Mouse (Mus musculus): ENCODE measurements around the gene Dusp11. TPM values are rescaled to one million over a fixed set of nuclear protein-coding genes. Genes with fewer than 3 reads are reported as not detected.
"Not testable (repeated sequence)": the region's sequence is repeated elsewhere in the genome, so short reads cannot be mapped to it uniquely, and the experiment has no call there.

Gene Dusp11
- 34.1 and 36.7 TPM in 2 replicates for polyA plus RNA-seq (2015; fragmentation: Nextera tagmentation; extraction: Ambion mirVana)

DNA sequence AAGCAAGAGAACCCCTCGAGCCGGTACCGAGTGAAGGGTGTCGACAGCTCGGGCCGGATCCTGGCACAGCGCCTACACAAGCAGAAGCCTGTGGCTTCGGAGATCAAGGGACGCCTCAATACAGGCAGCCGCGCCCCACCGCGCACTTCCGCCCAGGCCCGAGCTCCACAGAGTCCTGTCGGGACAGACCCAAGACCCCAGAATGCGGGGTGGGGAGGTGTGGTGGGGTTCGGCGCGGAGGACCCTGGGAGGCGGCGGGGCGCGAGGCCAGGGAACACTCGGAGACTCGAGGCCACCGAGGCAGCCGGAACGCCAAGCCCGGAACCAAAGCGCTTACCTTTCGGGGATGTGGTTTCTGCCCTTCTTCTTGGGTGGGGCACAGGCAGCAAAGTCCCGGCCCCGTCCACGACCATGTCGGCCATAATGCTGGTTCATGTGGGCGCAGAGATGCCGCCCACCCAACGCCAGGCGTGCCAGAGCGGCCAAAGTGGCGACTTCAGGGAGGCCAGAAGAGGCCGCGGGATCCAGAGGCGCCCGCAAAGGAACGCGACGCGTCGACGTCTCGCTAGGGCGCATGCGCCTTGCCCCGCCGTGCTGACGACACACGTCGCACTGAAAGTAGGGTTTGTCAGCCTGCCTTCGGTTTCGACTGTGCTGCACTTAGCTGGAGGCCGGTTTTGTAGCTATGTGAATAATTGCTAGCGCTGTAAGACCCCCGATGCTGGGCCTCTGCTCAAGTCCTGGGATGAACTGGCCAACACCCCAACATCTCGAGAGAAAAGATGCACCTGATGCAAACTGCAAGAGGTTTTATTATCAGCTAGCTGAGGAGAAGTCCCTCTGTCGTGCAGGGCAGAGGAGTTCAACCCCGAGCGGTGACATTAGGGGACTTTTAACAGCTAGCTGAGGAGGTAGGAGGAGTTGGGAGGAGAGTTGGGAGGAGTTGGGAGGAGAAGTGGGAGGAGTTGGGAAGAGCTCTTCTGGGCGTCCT lies at the start of gene Dusp11:
Dusp11 (minus strand) TSS at position 567 of the 991 bp plus-strand sequence.
- Histone ChIP-seq H3K4me3 (peak within 1 kb of the TSS; percentile 93), H3K27ac (replicated peaks) (peak within 1 kb of the TSS; percentile 100), H3K36me3 (peaks cover 25% of the 10 kb centered on the region), H3K9ac (peak within 1 kb of the TSS; percentile 95), H3K4me2 (peak within 1 kb of the TSS; percentile 89), H3K4me1 (peaks cover 34% of the 10 kb centered on the region), H3K9me3 (no peaks in the 10 kb centered on the region), H3K27me3 (replicated peaks) (no peaks in the 10 kb centered on the region)
- under 1% methylated on average over 67 of the region's 70 CpGs for WGBS
- peak; percentile 90 for ATAC-seq (ENCODE audit: extremely low read depth, insufficient number of reproducible peaks, low FRiP score, low TSS enrichment)

DNA sequence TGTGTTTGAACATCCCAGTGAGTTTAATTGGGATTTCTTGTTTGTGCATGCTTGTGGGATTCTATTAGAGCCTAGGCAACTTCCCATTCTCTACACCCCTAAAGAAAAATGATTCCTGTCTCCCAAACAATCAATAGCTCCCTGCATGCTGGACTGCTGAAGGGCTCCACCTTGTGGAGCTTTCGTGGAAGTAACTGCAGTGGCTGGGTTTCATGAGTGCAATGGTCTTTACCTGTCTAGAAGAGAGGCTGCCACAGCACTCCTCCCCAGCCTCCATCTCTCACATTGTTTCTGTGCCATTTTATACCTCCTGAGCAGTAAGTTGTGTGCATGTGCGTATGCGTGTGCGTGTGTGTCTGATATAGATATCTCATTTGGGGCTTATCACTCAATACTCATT lies 48.5 kb upstream of the Dusp11 start:
- Histone ChIP-seq H3K4me2 (no peak overlapping the region), H3K4me1 (0 out of 2 replicates have a peak, but pooled peaks cover 3% of the 10 kb centered on the region), H3K27me3 (replicated peaks) (peaks cover 5% of the 10 kb centered on the region), H3K4me3 (no peak overlapping the region), H3K36me3 (no peaks in the 10 kb centered on the region), H3K27ac (replicated peaks) (no peak overlapping the region), H3K9me3 (no peaks in the 10 kb centered on the region), H3K9ac (no peak overlapping the region)
- WGBS: 31% methylated on average over 4 of the region's 4 CpGs
- no peak for ATAC-seq (ENCODE audit: extremely low read depth, insufficient number of reproducible peaks, low FRiP score, low TSS enrichment)

DNA sequence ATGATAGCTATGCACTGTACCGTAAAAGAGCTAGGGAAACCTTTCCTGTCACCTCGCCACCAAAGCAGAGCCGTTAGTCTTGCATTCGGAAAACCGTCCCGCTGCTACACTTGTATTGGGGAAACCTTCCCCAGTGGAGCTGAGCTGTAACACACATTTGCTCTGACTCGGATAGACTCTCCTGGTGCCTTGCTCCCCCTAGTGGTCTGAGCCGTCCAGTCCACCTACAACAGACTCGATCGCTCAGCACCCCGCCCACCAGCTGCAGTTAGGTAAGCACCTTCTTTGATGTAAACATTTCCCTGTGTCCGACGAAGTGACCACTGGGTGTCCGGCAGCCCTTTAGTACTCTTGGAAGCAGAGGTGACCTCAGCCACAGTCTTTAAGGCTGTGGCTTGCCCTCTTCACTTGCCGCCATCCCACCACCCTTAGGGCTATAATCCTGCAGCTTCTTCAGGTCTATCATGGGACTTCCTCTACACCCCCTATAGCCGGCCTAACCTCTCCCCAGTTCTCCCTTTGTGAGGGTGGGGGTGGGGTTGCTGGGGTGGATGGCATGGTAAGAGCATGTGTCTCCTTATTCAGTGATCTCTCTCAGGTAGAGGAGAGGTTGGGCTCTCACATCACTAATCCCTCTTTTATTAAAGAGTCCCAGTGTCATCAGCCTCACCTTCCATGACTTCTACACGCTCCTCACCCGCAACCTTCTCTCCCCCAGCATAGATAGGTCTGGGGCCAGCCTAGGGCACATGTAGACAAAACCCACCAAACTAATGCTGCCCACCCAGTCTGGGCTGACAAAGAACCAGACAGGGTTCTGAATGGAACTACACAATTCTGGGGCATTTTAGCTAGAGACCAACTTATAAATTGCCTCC lies 43.0 kb upstream of the Dusp11 start:
- H3K9me3 ChIP-seq: 0 out of 2 replicates have a peak, but pooled peaks cover 4% of the 10 kb centered on the region
- H3K27ac ChIP-seq (replicated peaks): no peak overlapping the region
- ATAC-seq (ENCODE audit: extremely low read depth, insufficient number of reproducible peaks, low FRiP score, low TSS enrichment): peak; percentile 73; the same call in 1 of the 2 replicates
- peaks cover 10% of the 10 kb centered on the region for H3K27me3 ChIP-seq (replicated peaks)
- H3K4me3 ChIP-seq: peak overlapping the region; percentile 31
- H3K36me3 ChIP-seq: no peaks in the 10 kb centered on the region
- 0 out of 2 replicates have a peak, but pooled peaks cover 3% of the 10 kb centered on the region for H3K4me1 ChIP-seq
- H3K4me2 ChIP-seq: peak overlapping the region; percentile 66
- WGBS: 10% methylated on average over 18 of the region's 18 CpGs
- peak overlapping the region; percentile 67; the same call in 1 of the 2 replicates for H3K9ac ChIP-seq

DNA sequence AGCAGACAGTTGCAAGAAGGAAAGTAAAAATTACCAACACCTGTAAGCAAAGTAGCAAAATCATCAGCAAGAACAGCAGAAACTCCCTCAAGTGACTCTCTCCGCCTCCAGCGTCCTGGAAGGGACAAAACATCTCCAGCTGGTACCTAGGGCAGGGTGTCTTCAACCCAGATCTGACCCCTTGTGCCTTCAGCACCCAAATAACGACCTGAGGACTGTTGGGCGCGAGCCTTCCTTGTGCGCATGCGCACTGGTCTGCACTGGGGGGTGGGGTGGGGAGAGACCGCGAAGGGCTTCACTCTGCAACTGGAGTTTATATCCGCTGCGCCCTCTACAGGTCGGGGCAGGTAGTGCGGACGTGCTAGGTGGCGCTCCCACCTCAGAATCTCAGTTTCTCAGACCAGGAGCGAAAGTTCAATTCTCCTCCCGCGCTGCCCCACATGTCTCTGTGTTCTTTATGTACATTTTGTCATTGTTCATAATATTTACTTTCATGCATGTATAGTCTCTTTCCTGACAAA lies 42.0 kb upstream of the Dusp11 start:
- Histone ChIP-seq H3K27ac (replicated peaks) (no peak overlapping the region), H3K9me3 (0 out of 2 replicates have a peak, but pooled peaks cover 4% of the 10 kb centered on the region), H3K27me3 (replicated peaks) (peaks cover 10% of the 10 kb centered on the region), H3K9ac (no peak overlapping the region), H3K4me1 (0 out of 2 replicates have a peak, but pooled peaks cover 3% of the 10 kb centered on the region), H3K4me2 (no peak overlapping the region), H3K36me3 (no peaks in the 10 kb centered on the region), H3K4me3 (no peak overlapping the region)
- ATAC-seq (ENCODE audit: extremely low read depth, insufficient number of reproducible peaks, low FRiP score, low TSS enrichment): no peak
- WGBS: 70% methylated on average over 18 of the region's 18 CpGs

DNA sequence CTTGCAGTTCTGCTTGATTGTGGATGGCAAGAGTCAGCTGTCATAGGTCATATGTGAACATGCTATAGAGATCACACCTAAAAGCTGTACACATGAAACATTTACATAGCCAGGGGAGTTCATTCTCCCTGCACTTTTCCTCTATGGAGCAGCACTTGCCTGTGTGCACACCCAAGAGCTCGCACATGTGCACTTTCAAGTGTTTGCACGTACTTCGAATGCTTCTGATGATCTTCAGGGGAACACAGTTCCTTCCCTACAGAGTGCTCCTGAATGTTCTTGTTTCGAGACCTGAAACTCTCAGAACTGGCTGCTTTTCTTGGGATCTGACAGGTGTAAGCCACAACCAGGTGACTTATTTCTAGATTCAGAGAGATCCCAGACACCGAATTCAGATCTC lies 29.3 kb upstream of the Dusp11 start:
- not testable (repeated sequence) for H3K4me1 ChIP-seq; ATAC-seq (ENCODE audit: extremely low read depth, insufficient number of reproducible peaks, low FRiP score, low TSS enrichment); H3K9ac ChIP-seq; H3K36me3 ChIP-seq; H3K27me3 ChIP-seq (replicated peaks); H3K4me3 ChIP-seq; H3K9me3 ChIP-seq; H3K4me2 ChIP-seq; H3K27ac ChIP-seq (replicated peaks)
- WGBS: 79% methylated on average over 5 of the region's 5 CpGs

DNA sequence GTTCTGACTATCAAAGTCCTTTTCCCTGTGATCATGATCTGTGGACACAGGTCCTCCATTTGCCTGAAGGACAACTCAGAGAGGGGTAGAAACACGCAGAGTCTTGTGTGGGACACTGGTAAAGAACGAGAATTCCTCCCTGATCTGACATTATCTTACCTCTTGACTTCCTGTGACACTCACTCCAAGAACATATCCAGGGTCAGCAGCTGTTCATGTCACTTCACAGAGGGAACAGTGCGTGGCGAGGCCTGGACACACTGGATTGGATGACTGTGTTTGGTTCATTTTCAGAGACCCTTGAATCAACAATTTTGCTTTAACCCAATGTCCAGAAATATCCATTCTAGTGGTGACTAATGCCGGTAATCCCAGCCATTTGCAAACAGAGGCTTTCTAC lies 28.1 kb upstream of the Dusp11 start:
- H3K4me3 ChIP-seq; H3K4me1 ChIP-seq; ATAC-seq (ENCODE audit: extremely low read depth, insufficient number of reproducible peaks, low FRiP score, low TSS enrichment); H3K27me3 ChIP-seq (replicated peaks); H3K9me3 ChIP-seq; H3K36me3 ChIP-seq; H3K27ac ChIP-seq (replicated peaks); H3K4me2 ChIP-seq; H3K9ac ChIP-seq: not testable (repeated sequence)
- WGBS: 66% methylated on average over 5 of the region's 5 CpGs

DNA sequence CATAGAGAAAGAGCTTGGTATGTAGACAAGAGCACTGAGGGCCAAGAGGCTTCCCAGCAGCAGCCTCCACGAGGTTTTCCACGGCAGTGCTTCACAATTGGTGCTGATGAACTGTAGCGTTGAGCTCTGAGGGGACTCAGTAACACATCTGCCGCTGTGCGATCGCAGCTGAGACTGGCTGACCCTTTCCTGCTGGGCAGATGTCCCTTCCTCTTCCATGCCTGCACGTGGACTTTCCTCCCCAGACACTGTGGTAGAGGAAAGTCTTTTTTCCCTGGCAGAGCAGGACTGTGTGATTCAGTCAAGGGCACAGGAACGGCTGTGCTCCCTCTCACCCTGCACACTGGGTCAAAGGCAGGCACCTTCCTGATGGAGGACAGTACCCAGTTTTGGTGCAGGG lies 22.9 kb upstream of the Dusp11 start:
- Histone ChIP-seq H3K27ac (replicated peaks) (no peak overlapping the region), H3K4me2 (no peak overlapping the region), H3K4me1 (no peaks in the 10 kb centered on the region), H3K4me3 (no peak overlapping the region), H3K9me3 (no peaks in the 10 kb centered on the region), H3K36me3 (no peaks in the 10 kb centered on the region), H3K27me3 (replicated peaks) (no peaks in the 10 kb centered on the region), H3K9ac (no peak overlapping the region)
- no peak for ATAC-seq (ENCODE audit: extremely low read depth, insufficient number of reproducible peaks, low FRiP score, low TSS enrichment)
- 71% methylated on average over 8 of the region's 8 CpGs for WGBS

DNA sequence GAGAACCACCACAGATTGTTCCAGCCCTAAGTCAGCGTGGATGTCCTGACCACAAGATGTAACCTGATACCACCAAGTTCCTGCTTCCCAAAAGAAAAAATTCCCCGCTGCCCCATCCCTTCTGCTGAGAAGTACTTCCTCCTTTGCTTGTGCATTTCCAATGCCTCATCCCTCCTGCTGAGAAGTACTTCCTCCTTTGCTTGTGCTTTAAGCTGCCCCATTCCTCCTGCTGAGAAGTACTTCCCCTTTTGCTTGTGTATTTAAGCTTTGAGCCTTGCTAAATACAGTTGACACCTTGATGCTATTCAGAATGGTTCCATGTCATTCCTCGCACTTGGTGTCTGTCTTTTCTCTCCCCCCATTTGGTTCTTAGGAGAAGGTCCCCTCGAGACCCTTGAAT lies 17.3 kb upstream of the Dusp11 start:
- not testable (repeated sequence) for H3K27ac ChIP-seq (replicated peaks); H3K36me3 ChIP-seq; H3K9me3 ChIP-seq; H3K4me2 ChIP-seq; H3K4me3 ChIP-seq; H3K27me3 ChIP-seq (replicated peaks); H3K9ac ChIP-seq; ATAC-seq (ENCODE audit: extremely low read depth, insufficient number of reproducible peaks, low FRiP score, low TSS enrichment); H3K4me1 ChIP-seq
- 72% methylated on average over 4 of the region's 4 CpGs for WGBS

DNA sequence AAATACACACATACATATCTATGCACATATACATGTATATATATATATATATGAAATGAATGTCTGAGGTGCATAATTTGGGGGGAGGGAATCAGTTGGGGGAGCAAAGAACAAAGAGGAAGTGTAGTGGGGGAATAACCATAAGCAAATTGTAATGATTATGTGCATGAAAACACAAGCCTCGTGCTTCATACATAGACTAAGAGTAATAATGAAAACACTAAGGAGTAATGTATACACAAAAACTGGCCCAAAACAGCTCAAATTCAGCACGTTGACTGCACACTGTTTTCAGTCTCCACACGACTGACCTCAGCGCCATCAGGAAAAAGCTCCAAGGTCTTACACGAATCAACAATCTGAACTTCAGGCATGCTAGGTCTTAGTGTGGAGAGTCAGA lies 14.8 kb upstream of the Dusp11 start:
- Histone ChIP-seq H3K4me2 (no peak overlapping the region), H3K36me3 (no peaks in the 10 kb centered on the region), H3K9ac (no peak overlapping the region), H3K4me1 (peaks cover 12% of the 10 kb centered on the region), H3K9me3 (no peaks in the 10 kb centered on the region), H3K27ac (replicated peaks) (no peak overlapping the region), H3K27me3 (replicated peaks) (0 out of 2 replicates have a peak, but pooled peaks cover 7% of the 10 kb centered on the region), H3K4me3 (no peak overlapping the region)
- WGBS: 83% methylated on average over 5 of the region's 5 CpGs
- ATAC-seq (ENCODE audit: extremely low read depth, insufficient number of reproducible peaks, low FRiP score, low TSS enrichment): no peak

DNA sequence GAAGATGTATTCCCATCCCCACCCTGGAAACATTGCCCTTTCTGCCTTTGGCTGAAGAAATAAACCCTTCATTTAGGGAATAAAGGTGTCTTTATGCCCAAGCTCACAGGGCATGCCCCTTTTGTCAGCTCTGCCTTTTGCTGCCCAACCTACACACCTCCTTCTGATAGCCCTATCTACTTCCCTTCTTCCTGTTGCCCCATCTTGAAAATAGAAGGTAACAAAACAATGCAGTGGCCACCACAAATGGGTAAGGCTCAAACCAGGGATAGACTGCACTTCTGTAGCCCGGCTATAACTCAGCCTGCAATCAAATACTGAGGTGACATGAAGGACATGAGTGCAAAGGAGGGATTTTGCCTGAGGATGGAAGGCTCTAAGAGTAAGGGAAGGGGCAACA lies 14.3 kb upstream of the Dusp11 start:
- Histone ChIP-seq H3K4me3 (no peak overlapping the region), H3K9me3 (no peaks in the 10 kb centered on the region), H3K4me1 (peaks cover 12% of the 10 kb centered on the region), H3K9ac (no peak overlapping the region), H3K4me2 (no peak overlapping the region), H3K27me3 (replicated peaks) (0 out of 2 replicates have a peak, but pooled peaks cover 7% of the 10 kb centered on the region), H3K36me3 (no peaks in the 10 kb centered on the region), H3K27ac (replicated peaks) (no peak overlapping the region)
- 71% methylated on average over 1 of the region's 1 CpGs for WGBS
- no peak for ATAC-seq (ENCODE audit: extremely low read depth, insufficient number of reproducible peaks, low FRiP score, low TSS enrichment)

Measured in heart, embryonic 13.5 days (tissue).